ENCODE assay signal across 8 mouse cellular contexts in the genomic region with DNA sequence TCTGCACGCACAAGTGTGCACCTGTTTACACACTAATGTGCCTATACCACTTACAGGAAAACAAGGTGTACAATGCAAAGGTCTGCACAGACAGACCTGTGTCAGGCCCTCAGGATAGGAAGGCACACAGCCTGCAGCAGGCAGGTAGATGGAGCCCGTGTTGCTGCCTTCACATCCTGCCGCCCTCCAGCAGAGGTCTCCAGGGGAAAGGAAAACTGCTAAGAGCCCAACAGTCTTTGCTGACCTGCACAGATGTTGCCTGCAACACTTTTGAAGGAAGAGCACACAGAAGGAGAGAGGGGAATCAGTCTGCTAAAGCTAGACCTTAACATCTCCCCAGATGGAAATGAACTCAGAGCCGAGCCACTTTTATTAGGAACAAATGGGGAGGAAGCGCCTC. TPM values are rescaled to one million over a fixed set of nuclear protein-coding genes. Genes with fewer than 3 reads are reported as not detected.
DNase-seq lines count a peak whose midpoint lies in the region; ATAC-seq lines count a peak whose summit lies in the region.

No protein-coding gene starts in this region.

- no peaks in the 10 kb centered on the region for H3K36me3 ChIP-seq in neural tube, embryonic 11.5 days (ENCODE audit: control insufficient read depth, insufficient read depth, low read length)
- no peaks in the 10 kb centered on the region for H3K36me3 ChIP-seq in hindbrain, embryonic 13.5 days
- H3K36me3 ChIP-seq in midbrain, embryonic 14.5 days (ENCODE audit: control insufficient read depth, insufficient read depth, low read length) = no peaks in the 10 kb centered on the region
- H3K36me3 ChIP-seq in forebrain, embryonic 12.5 days (replicated peaks) = no peaks in the 10 kb centered on the region

- no peak overlapping the region for H3K4me3 ChIP-seq in neural tube, embryonic 11.5 days (ENCODE audit: low read depth, low read length)
- H3K4me3 ChIP-seq in hindbrain, embryonic 13.5 days = no peak overlapping the region
- H3K4me3 ChIP-seq in midbrain, embryonic 14.5 days (replicated peaks; ENCODE audit: low read depth, low read length) = no peak overlapping the region
- H3K4me3 ChIP-seq in forebrain, embryonic 12.5 days (replicated peaks) = no peak overlapping the region

- H3K9me3 ChIP-seq in neural tube, embryonic 11.5 days (ENCODE audit: control insufficient read depth, low read length) = no peaks in the 10 kb centered on the region
- no peaks in the 10 kb centered on the region for H3K9me3 ChIP-seq in hindbrain, embryonic 13.5 days
- no peaks in the 10 kb centered on the region for H3K9me3 ChIP-seq in midbrain, embryonic 14.5 days (ENCODE audit: control insufficient read depth, low read length)
- no peaks in the 10 kb centered on the region for H3K9me3 ChIP-seq in forebrain, embryonic 12.5 days

- H3K27me3 ChIP-seq in neural tube, embryonic 11.5 days (ENCODE audit: control insufficient read depth, insufficient read depth, low read length) = no peaks in the 10 kb centered on the region
- no peaks in the 10 kb centered on the region; the same call in 1 of the 2 replicates for H3K27me3 ChIP-seq in hindbrain, embryonic 13.5 days
- no peaks in the 10 kb centered on the region for H3K27me3 ChIP-seq in midbrain, embryonic 14.5 days (ENCODE audit: control insufficient read depth, insufficient read depth, low read length)
- peaks cover 5% of the 10 kb centered on the region; the same call in 1 of the 2 replicates for H3K27me3 ChIP-seq in forebrain, embryonic 12.5 days

- 43% methylated on average over 5 of the region's 5 CpGs for WGBS in neural tube, embryonic 11.5 days
- WGBS in hindbrain, embryonic 13.5 days = 41% methylated on average over 5 of the region's 5 CpGs
- WGBS in midbrain, embryonic 14.5 days = 40% methylated on average over 5 of the region's 5 CpGs
- WGBS in forebrain, embryonic 12.5 days = 48% methylated on average over 5 of the region's 5 CpGs

- no peak for ATAC-seq in neural tube, embryonic 11.5 days (ENCODE audit: insufficient read depth, low FRiP score, low TSS enrichment)
- ATAC-seq in hindbrain, embryonic 13.5 days (ENCODE audit: low FRiP score) = no peak
- ATAC-seq in midbrain, embryonic 14.5 days (ENCODE audit: low FRiP score, low TSS enrichment) = no peak
- no peak for ATAC-seq in forebrain, embryonic 12.5 days (ENCODE audit: low FRiP score)

- no peaks in the 10 kb centered on the region for H3K4me1 ChIP-seq in neural tube, embryonic 11.5 days (ENCODE audit: control insufficient read depth, insufficient read depth, low read length)
- peaks cover 12% of the 10 kb centered on the region for H3K4me1 ChIP-seq in hindbrain, embryonic 13.5 days (replicated peaks)
- peaks cover 9% of the 10 kb centered on the region for H3K4me1 ChIP-seq in midbrain, embryonic 14.5 days (ENCODE audit: control insufficient read depth, insufficient read depth, low read length)
- H3K4me1 ChIP-seq in forebrain, embryonic 12.5 days = no peaks in the 10 kb centered on the region

- H3K27ac ChIP-seq in neural tube, embryonic 11.5 days (ENCODE audit: low read depth, low read length) = no peak overlapping the region
- 0 out of 2 replicates have a peak overlapping the region, but pooled peaks have one; percentile 49 for H3K27ac ChIP-seq in hindbrain, embryonic 13.5 days
- peak overlapping the region; percentile 45 for H3K27ac ChIP-seq in midbrain, embryonic 14.5 days (replicated peaks; ENCODE audit: low read depth, low read length)
- no peak overlapping the region for H3K27ac ChIP-seq in forebrain, embryonic 12.5 days

- no peak overlapping the region for H3K9ac ChIP-seq in neural tube, embryonic 11.5 days (ENCODE audit: low read length)
- no peak overlapping the region for H3K9ac ChIP-seq in hindbrain, embryonic 13.5 days
- H3K9ac ChIP-seq in midbrain, embryonic 14.5 days (replicated peaks; ENCODE audit: low read length) = no peak overlapping the region
- no peak overlapping the region for H3K9ac ChIP-seq in forebrain, embryonic 12.5 days

- peak; percentile 19 for DNase-seq in adrenal gland, postnatal 10 days
- DNase-seq in adrenal gland, adult 2 months = no peak
- DNase-seq in neural tube, embryonic 11.5 days (ENCODE audit: low spot score) = peak; percentile 39
- DNase-seq in neural tube, embryonic 10.5 days (ENCODE audit: extremely low spot score, low spot score) = no peak
- DNase-seq in midbrain, embryonic 14.5 days = peak; percentile 71
- DNase-seq in layer of hippocampus, adult 8-10 months (ENCODE audit: low spot score in 2 of 2) = no peak

- no peak overlapping the region for H3K4me2 ChIP-seq in neural tube, embryonic 11.5 days (ENCODE audit: low read depth)
- peak overlapping the region; percentile 14; the same call in 1 of the 2 replicates for H3K4me2 ChIP-seq in hindbrain, embryonic 13.5 days
- H3K4me2 ChIP-seq in midbrain, embryonic 14.5 days (ENCODE audit: low read length) = no peak overlapping the region
- no peak overlapping the region for H3K4me2 ChIP-seq in forebrain, embryonic 12.5 days

RNA-seq across cellular contexts. Expression of gene Bcl2l11, which starts 47.0 kb away (rescaled TPM):
- total RNA-seq in adrenal gland, postnatal 10 days (2021) = 10 to 100 TPM; 24.4 to 34.9 TPM
- total RNA-seq in adrenal gland, adult 2 months (2021) = 10 to 100 TPM; 18.1 to 36.7 TPM
- polyA plus RNA-seq in adrenal gland, adult 2 months (2012; rRNA removed) = 16.6 and 21.5 TPM in 2 replicates
- polyA plus RNA-seq in neural tube, embryonic 11.5 days (2014; fragmentation: Nextera tagmentation; extraction: Ambion mirVana) = 17.3 and 19.5 TPM in 2 replicates
- 17.9 and 18.0 TPM in 2 replicates for polyA plus RNA-seq in hindbrain, embryonic 13.5 days (2015; fragmentation: Nextera tagmentation; extraction: Ambion mirVana)
- 8.7 and 13.3 TPM in 2 replicates for polyA plus RNA-seq in midbrain, embryonic 14.5 days (2014; fragmentation: Nextera tagmentation; extraction: Ambion mirVana)
- 1 to 10 TPM; 5.1 to 8.1 (median 6.5) TPM for total RNA-seq in layer of hippocampus, adult 8-10 months (2022)
- polyA plus RNA-seq in forebrain, embryonic 12.5 days (2016; fragmentation: Nextera tagmentation; extraction: Ambion mirVana) = 18.8 and 19.6 TPM in 2 replicates

Comparison
In these comparisons a context has a peak if more than half of its experiments do, and no peak if none do; other contexts are left out.
1. DNase-seq: peak in adrenal gland, postnatal 10 days (single experiment), neural tube, embryonic 11.5 days (single experiment) and midbrain, embryonic 14.5 days (single experiment); none in adrenal gland, adult 2 months (single experiment), neural tube, embryonic 10.5 days (single experiment) and layer of hippocampus, adult 8-10 months (0 of 2).
2. H3K27ac ChIP-seq: peak in hindbrain, embryonic 13.5 days (single experiment) and midbrain, embryonic 14.5 days (single experiment); none in neural tube, embryonic 11.5 days (single experiment) and forebrain, embryonic 12.5 days (single experiment).